Mouse (Mus musculus): ENCODE measurements around the gene Barhl2. TPM values are rescaled to one million over a fixed set of nuclear protein-coding genes. Genes with fewer than 3 reads are reported as not detected.
A peak's percentile ranks its signal among the peaks of the same experiment; 100 is the strongest.

Gene Barhl2
- total and polyA plus RNA-seq, 2 experiments from 2014 or later: not detected

- H3K27ac ChIP-seq (ENCODE audit: low read depth): no peak overlapping the region
- peak overlapping the region; percentile 4; the same call in 1 of the 2 replicates for H3K4me3 ChIP-seq (ENCODE audit: low read depth, low read length)
- TF ChIP-seq CTCF (IDR thresholded peaks at IDR 0.05; ENCODE audit: low read depth): no peak
- TF ChIP-seq EP300 (IDR thresholded peaks at IDR 0.05; ENCODE audit: low read depth): no peak
- H3K27me3 ChIP-seq (ENCODE audit: control insufficient read depth, insufficient read depth, low read length): peaks cover 95% of the 10 kb centered on the region
- no peak overlapping the region for H3K4me2 ChIP-seq (ENCODE audit: low read depth, low read length)
- no peak for ATAC-seq (ENCODE audit: insufficient read depth, low read depth)
- 1% methylated on average over 13 of the region's 13 CpGs for WGBS
- no peak overlapping the region for H3K9ac ChIP-seq (replicated peaks; ENCODE audit: low read depth, low read length)
- no peaks in the 10 kb centered on the region for H3K36me3 ChIP-seq (replicated peaks; ENCODE audit: control insufficient read depth, insufficient read depth, low read length)
- no peaks in the 10 kb centered on the region; the same call in 1 of the 2 replicates for H3K9me3 ChIP-seq (replicated peaks; ENCODE audit: control insufficient read depth, low read length)
- DNase-seq (ENCODE audit: low spot score): no peak
- peaks cover 5% of the 10 kb centered on the region; the same call in 1 of the 2 replicates for H3K4me1 ChIP-seq (ENCODE audit: control insufficient read depth, insufficient read depth)
Observed at GRCm38 (mm10) chr5:106453886-106454321, 4.1 kb downstream of the Barhl2 start.

- TF ChIP-seq CTCF (IDR thresholded peaks at IDR 0.05; ENCODE audit: low read depth) (no peak), EP300 (IDR thresholded peaks at IDR 0.05; ENCODE audit: low read depth) (no peak)
- peak overlapping the region; percentile 4; the same call in 1 of the 2 replicates for H3K4me3 ChIP-seq (ENCODE audit: low read depth, low read length)
- no peak overlapping the region for H3K9ac ChIP-seq (replicated peaks; ENCODE audit: low read depth, low read length)
- no peak overlapping the region for H3K27ac ChIP-seq (ENCODE audit: low read depth)
- no peak for DNase-seq (ENCODE audit: low spot score)
- WGBS: under 1% methylated on average over 33 of the region's 45 CpGs
- H3K4me1 ChIP-seq (ENCODE audit: control insufficient read depth, insufficient read depth): no peaks in the 10 kb centered on the region
- no peak for ATAC-seq (ENCODE audit: insufficient read depth, low read depth)
- no peaks in the 10 kb centered on the region; the same call in 1 of the 2 replicates for H3K9me3 ChIP-seq (replicated peaks; ENCODE audit: control insufficient read depth, low read length)
- H3K36me3 ChIP-seq (replicated peaks; ENCODE audit: control insufficient read depth, insufficient read depth, low read length): no peaks in the 10 kb centered on the region
- peaks cover 95% of the 10 kb centered on the region for H3K27me3 ChIP-seq (ENCODE audit: control insufficient read depth, insufficient read depth, low read length)
- 0 out of 2 replicates have a peak overlapping the region, but pooled peaks have one; percentile 13 for H3K4me2 ChIP-seq (ENCODE audit: low read depth, low read length)
Observed at GRCm38 (mm10) chr5:106453181-106453885, 4.6 kb downstream of the Barhl2 start.

GRCm38 (mm10) chr5:106452686-106453085 lies 5.3 kb downstream of the Barhl2 start:
- ATAC-seq (ENCODE audit: insufficient read depth, low read depth) (no peak), DNase-seq (ENCODE audit: low spot score) (no peak)
- no peak overlapping the region for H3K27ac ChIP-seq (ENCODE audit: low read depth)
- no peaks in the 10 kb centered on the region; the same call in 1 of the 2 replicates for H3K9me3 ChIP-seq (replicated peaks; ENCODE audit: control insufficient read depth, low read length)
- peaks cover 95% of the 10 kb centered on the region for H3K27me3 ChIP-seq (ENCODE audit: control insufficient read depth, insufficient read depth, low read length)
- no peaks in the 10 kb centered on the region for H3K36me3 ChIP-seq (replicated peaks; ENCODE audit: control insufficient read depth, insufficient read depth, low read length)
- WGBS: 10% methylated on average over 4 of the region's 4 CpGs
- H3K9ac ChIP-seq (replicated peaks; ENCODE audit: low read depth, low read length): no peak overlapping the region
- H3K4me1 ChIP-seq (ENCODE audit: control insufficient read depth, insufficient read depth): no peaks in the 10 kb centered on the region
- H3K4me2 ChIP-seq (ENCODE audit: low read depth, low read length): no peak overlapping the region
- H3K4me3 ChIP-seq (ENCODE audit: low read depth, low read length): no peak overlapping the region
- no peak for TF ChIP-seq EP300 (IDR thresholded peaks at IDR 0.05; ENCODE audit: low read depth)
- TF ChIP-seq CTCF (IDR thresholded peaks at IDR 0.05; ENCODE audit: low read depth): no peak

GRCm38 (mm10) chr5:106451681-106452440 lies 6.1 kb downstream of the Barhl2 start:
- TF ChIP-seq EP300 (IDR thresholded peaks at IDR 0.05; ENCODE audit: low read depth) (no peak), CTCF (IDR thresholded peaks at IDR 0.05; ENCODE audit: low read depth) (no peak)
- Histone ChIP-seq H3K27me3 (ENCODE audit: control insufficient read depth, insufficient read depth, low read length) (peaks cover 95% of the 10 kb centered on the region), H3K27ac (ENCODE audit: low read depth) (no peak overlapping the region), H3K4me1 (ENCODE audit: control insufficient read depth, insufficient read depth) (no peaks in the 10 kb centered on the region), H3K9ac (replicated peaks; ENCODE audit: low read depth, low read length) (no peak overlapping the region), H3K36me3 (replicated peaks; ENCODE audit: control insufficient read depth, insufficient read depth, low read length) (no peaks in the 10 kb centered on the region), H3K4me3 (ENCODE audit: low read depth, low read length) (no peak overlapping the region), H3K9me3 (replicated peaks; ENCODE audit: control insufficient read depth, low read length) (no peaks in the 10 kb centered on the region; the same call in 1 of the 2 replicates), H3K4me2 (ENCODE audit: low read depth, low read length) (no peak overlapping the region)
- DNase-seq (ENCODE audit: low spot score): no peak
- ATAC-seq (ENCODE audit: insufficient read depth, low read depth): no peak
- WGBS: 2% methylated on average over 32 of the region's 32 CpGs

GRCm38 (mm10) chr5:106450426-106451160 lies 7.4 kb downstream of the Barhl2 start:
- Histone ChIP-seq H3K9me3 (replicated peaks; ENCODE audit: control insufficient read depth, low read length) (no peaks in the 10 kb centered on the region; the same call in 1 of the 2 replicates), H3K27me3 (ENCODE audit: control insufficient read depth, insufficient read depth, low read length) (peaks cover 98% of the 10 kb centered on the region), H3K4me1 (ENCODE audit: control insufficient read depth, insufficient read depth) (no peaks in the 10 kb centered on the region), H3K9ac (replicated peaks; ENCODE audit: low read depth, low read length) (no peak overlapping the region), H3K4me3 (ENCODE audit: low read depth, low read length) (no peak overlapping the region), H3K4me2 (ENCODE audit: low read depth, low read length) (no peak overlapping the region), H3K27ac (ENCODE audit: low read depth) (no peak overlapping the region), H3K36me3 (replicated peaks; ENCODE audit: control insufficient read depth, insufficient read depth, low read length) (no peaks in the 10 kb centered on the region)
- TF ChIP-seq CTCF (IDR thresholded peaks at IDR 0.05; ENCODE audit: low read depth) (no peak), EP300 (IDR thresholded peaks at IDR 0.05; ENCODE audit: low read depth) (no peak)
- DNase-seq (ENCODE audit: low spot score): no peak
- 15% methylated on average over 5 of the region's 5 CpGs for WGBS
- no peak for ATAC-seq (ENCODE audit: insufficient read depth, low read depth)
